Mouse (Mus musculus): ENCODE measurements around the gene Lilr4b.
"Not testable (repeated sequence)": the region's sequence is repeated elsewhere in the genome, so short reads cannot be mapped to it uniquely, and the experiment has no call there.

The Lilr4b gene

DNA sequence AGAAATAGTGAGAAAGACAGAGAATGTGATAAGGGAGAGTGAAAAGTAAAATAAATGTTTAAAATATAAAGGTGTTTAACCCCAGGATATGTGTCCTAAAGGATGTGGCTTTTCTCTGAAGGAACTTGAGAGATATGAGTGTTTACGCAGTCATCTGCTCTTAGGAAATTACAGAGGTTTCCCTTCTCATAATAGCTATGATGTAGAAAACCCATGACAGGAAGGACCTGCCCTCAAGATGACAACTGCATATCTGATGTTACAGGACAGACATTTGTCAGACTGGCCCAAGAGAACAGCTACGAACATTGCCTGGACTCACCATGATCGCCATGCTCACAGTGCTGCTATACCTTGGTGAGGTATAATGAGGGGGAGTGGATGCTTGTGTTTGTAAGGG, at the start of gene Lilr4b, which contains the start of gene Gm49339:
Lilr4b (plus strand) TSS at position 236 of the 400 bp plus-strand sequence.
Gm49339 (plus strand) TSS at position 216 of the 400 bp plus-strand sequence.
- not testable (repeated sequence) for H3K36me3 ChIP-seq (ENCODE audit: insufficient read depth, low read length); H3K9me3 ChIP-seq (ENCODE audit: low read length); H3K4me1 ChIP-seq (replicated peaks; ENCODE audit: low read depth, low read length); H3K4me3 ChIP-seq (replicated peaks; ENCODE audit: low read length); H3K27me3 ChIP-seq (ENCODE audit: insufficient read depth, low read length)

DNA sequence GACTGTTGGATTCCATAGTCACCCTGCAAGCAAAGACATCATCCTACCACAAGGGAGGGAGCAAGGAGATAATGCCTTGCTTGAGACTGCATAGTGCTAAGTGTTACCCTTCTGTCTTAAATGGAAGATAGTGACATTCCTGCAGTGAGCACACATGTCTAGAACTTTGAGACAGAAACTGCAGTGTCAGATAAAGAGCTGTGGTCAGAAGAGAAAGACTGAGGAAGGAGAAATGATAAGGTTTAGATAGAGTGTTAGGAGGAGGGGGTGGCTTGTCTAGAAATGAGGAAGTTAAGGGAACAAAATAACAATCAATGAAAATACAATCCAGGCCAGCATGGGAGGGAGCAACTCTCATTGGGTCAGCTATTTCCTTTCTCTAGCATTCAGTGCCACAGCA, 47.5 kb upstream of the Lilr4b start:
- Histone ChIP-seq H3K36me3 (ENCODE audit: insufficient read depth, low read length) (no peaks in the 10 kb centered on the region), H3K27me3 (ENCODE audit: insufficient read depth, low read length) (no peaks in the 10 kb centered on the region), H3K4me3 (replicated peaks; ENCODE audit: low read length) (no peak overlapping the region), H3K4me1 (replicated peaks; ENCODE audit: low read depth, low read length) (no peaks in the 10 kb centered on the region), H3K9me3 (ENCODE audit: low read length) (peaks cover 34% of the 10 kb centered on the region)
- TF ChIP-seq CTCF (conservative IDR thresholded peaks at IDR 0.05; ENCODE audit: low read length): no peak
- TF ChIP-seq NANOG (IDR thresholded peaks at IDR 0.05; ENCODE audit: borderline replicate concordance, low read length): no peak
- TF ChIP-seq POU5F1 (IDR thresholded peaks at IDR 0.05; ENCODE audit: borderline replicate concordance, low read length): no peak

DNA sequence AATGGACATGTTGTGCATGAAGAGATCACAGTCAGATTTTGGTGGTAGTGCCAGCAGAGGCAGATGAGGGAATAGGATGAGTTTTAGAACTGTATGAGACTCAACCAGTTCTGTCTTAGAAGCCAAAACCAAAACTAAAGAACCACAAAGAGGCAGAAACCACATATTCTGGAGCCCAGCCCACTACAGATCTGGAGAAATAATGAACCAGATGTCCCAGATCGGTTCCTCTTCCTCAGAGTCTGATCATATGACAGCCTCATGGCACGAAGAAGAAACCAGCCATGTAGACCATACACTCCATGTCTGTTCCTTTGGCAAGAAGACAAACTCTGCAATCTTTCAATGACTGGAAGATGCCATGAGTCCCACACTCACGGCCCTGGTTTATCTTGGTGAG, 44.7 kb upstream of the Lilr4b start:
- H3K27me3 ChIP-seq (ENCODE audit: insufficient read depth, low read length): no peaks in the 10 kb centered on the region
- H3K36me3 ChIP-seq (ENCODE audit: insufficient read depth, low read length): no peaks in the 10 kb centered on the region
- peaks cover 32% of the 10 kb centered on the region for H3K9me3 ChIP-seq (ENCODE audit: low read length)
- H3K4me1 ChIP-seq (replicated peaks; ENCODE audit: low read depth, low read length): no peaks in the 10 kb centered on the region
- no peak overlapping the region for H3K4me3 ChIP-seq (replicated peaks; ENCODE audit: low read length)
- TF ChIP-seq POU5F1 (IDR thresholded peaks at IDR 0.05; ENCODE audit: borderline replicate concordance, low read length) (no peak), NANOG (IDR thresholded peaks at IDR 0.05; ENCODE audit: borderline replicate concordance, low read length) (no peak)

GRCm38 (mm10) chr10:51451610-51452009, 28.8 kb upstream of the Lilr4b start:
- Histone ChIP-seq H3K9me3 (ENCODE audit: low read length) (no peaks in the 10 kb centered on the region), H3K36me3 (ENCODE audit: insufficient read depth, low read length) (no peaks in the 10 kb centered on the region), H3K4me1 (replicated peaks; ENCODE audit: low read depth, low read length) (no peaks in the 10 kb centered on the region), H3K4me3 (replicated peaks; ENCODE audit: low read length) (no peak overlapping the region), H3K27me3 (ENCODE audit: insufficient read depth, low read length) (no peaks in the 10 kb centered on the region)
- no peak for TF ChIP-seq NANOG (IDR thresholded peaks at IDR 0.05; ENCODE audit: borderline replicate concordance, low read length)
- TF ChIP-seq POU5F1 (IDR thresholded peaks at IDR 0.05; ENCODE audit: borderline replicate concordance, low read length): no peak
- TF ChIP-seq CTCF (conservative IDR thresholded peaks at IDR 0.05; ENCODE audit: low read length): no peak

DNA sequence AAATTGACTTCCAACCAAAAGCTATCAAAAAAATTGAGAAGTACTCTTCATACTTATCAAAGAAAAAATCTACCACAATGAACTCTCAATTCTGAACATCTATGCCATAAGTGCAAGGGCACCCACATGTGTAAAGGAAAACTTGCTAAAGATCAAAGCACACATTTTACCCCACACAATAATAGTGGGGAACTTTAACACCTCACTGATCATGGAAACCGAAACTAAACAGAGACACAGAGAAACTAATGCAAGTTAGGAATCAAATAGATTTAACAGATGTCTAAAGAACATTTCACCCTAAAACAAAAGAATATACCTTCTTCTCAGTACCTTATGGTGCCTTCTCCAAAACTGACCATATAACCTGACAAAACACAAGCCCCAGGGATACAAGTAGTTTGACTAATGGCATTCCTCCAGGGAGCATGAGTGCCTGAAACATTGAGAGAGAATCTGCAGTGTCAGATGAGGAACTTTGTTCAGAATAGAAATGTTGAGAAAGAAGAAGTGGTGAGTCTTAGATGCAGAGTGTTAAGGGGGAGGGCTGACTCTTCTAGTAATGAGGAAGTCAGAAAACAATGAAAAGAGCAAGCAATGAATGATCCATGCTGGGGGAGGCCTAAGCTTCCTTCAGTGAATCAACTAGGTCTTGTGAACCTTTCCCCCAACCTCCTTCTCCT, 26.7 kb upstream of the Lilr4b start:
- Histone ChIP-seq H3K4me1 (replicated peaks; ENCODE audit: low read depth, low read length) (no peaks in the 10 kb centered on the region), H3K9me3 (ENCODE audit: low read length) (no peaks in the 10 kb centered on the region), H3K36me3 (ENCODE audit: insufficient read depth, low read length) (no peaks in the 10 kb centered on the region), H3K27me3 (ENCODE audit: insufficient read depth, low read length) (no peaks in the 10 kb centered on the region), H3K4me3 (replicated peaks; ENCODE audit: low read length) (no peak overlapping the region)
- TF ChIP-seq CTCF (conservative IDR thresholded peaks at IDR 0.05; ENCODE audit: low read length) (no peak), POU5F1 (IDR thresholded peaks at IDR 0.05; ENCODE audit: borderline replicate concordance, low read length) (no peak), NANOG (IDR thresholded peaks at IDR 0.05; ENCODE audit: borderline replicate concordance, low read length) (no peak)

GRCm38 (mm10) chr10:51454365-51454764, 26.1 kb upstream of the Lilr4b start:
- Histone ChIP-seq H3K4me3 (replicated peaks; ENCODE audit: low read length) (no peak overlapping the region), H3K27me3 (ENCODE audit: insufficient read depth, low read length) (no peaks in the 10 kb centered on the region), H3K9me3 (ENCODE audit: low read length) (no peaks in the 10 kb centered on the region), H3K4me1 (replicated peaks; ENCODE audit: low read depth, low read length) (no peaks in the 10 kb centered on the region), H3K36me3 (ENCODE audit: insufficient read depth, low read length) (no peaks in the 10 kb centered on the region)
- no peak for TF ChIP-seq POU5F1 (IDR thresholded peaks at IDR 0.05; ENCODE audit: borderline replicate concordance, low read length)
- TF ChIP-seq NANOG (IDR thresholded peaks at IDR 0.05; ENCODE audit: borderline replicate concordance, low read length): no peak
- TF ChIP-seq CTCF (conservative IDR thresholded peaks at IDR 0.05; ENCODE audit: low read length): no peak

- H3K4me1 ChIP-seq (replicated peaks; ENCODE audit: low read depth, low read length): no peaks in the 10 kb centered on the region
- H3K4me3 ChIP-seq (replicated peaks; ENCODE audit: low read length): no peak overlapping the region
- no peaks in the 10 kb centered on the region for H3K9me3 ChIP-seq (ENCODE audit: low read length)
- TF ChIP-seq POU5F1 (IDR thresholded peaks at IDR 0.05; ENCODE audit: borderline replicate concordance, low read length): no peak
- TF ChIP-seq CTCF (conservative IDR thresholded peaks at IDR 0.05; ENCODE audit: low read length): no peak
- no peak for TF ChIP-seq NANOG (IDR thresholded peaks at IDR 0.05; ENCODE audit: borderline replicate concordance, low read length)
- H3K36me3 ChIP-seq (ENCODE audit: insufficient read depth, low read length): no peaks in the 10 kb centered on the region
- no peaks in the 10 kb centered on the region for H3K27me3 ChIP-seq (ENCODE audit: insufficient read depth, low read length)
Observed at GRCm38 (mm10) chr10:51455762-51456161, 24.7 kb upstream of the Lilr4b start.

DNA sequence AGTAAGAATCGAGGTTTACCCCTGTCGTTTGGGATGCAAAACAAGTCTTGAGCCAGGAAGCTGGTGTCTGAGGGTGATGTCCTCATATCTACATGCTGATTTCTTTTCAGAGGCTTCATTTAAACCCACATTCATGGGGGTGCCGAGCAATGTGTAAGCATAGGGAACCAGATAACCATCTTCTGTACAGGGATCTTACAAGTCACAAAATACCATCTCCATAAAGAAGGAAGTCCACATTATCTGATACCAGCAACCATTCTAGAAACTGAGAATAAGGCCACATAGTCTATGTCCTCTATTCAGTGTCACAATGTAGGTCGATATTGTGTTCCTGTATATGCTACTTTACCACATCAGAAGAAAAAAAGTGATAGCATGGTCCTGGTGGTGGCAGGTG, 24.1 kb upstream of the Lilr4b start:
- TF ChIP-seq NANOG (IDR thresholded peaks at IDR 0.05; ENCODE audit: borderline replicate concordance, low read length) (no peak), CTCF (conservative IDR thresholded peaks at IDR 0.05; ENCODE audit: low read length) (no peak), POU5F1 (IDR thresholded peaks at IDR 0.05; ENCODE audit: borderline replicate concordance, low read length) (no peak)
- Histone ChIP-seq H3K4me1 (replicated peaks; ENCODE audit: low read depth, low read length) (no peaks in the 10 kb centered on the region), H3K27me3 (ENCODE audit: insufficient read depth, low read length) (no peaks in the 10 kb centered on the region), H3K4me3 (replicated peaks; ENCODE audit: low read length) (no peak overlapping the region), H3K36me3 (ENCODE audit: insufficient read depth, low read length) (no peaks in the 10 kb centered on the region), H3K9me3 (ENCODE audit: low read length) (peaks cover under 1% of the 10 kb centered on the region; the same call in 1 of the 2 replicates)

- H3K9me3 ChIP-seq (ENCODE audit: low read length); H3K27me3 ChIP-seq (ENCODE audit: insufficient read depth, low read length); H3K4me3 ChIP-seq (replicated peaks; ENCODE audit: low read length); H3K36me3 ChIP-seq (ENCODE audit: insufficient read depth, low read length): not testable (repeated sequence)
- H3K4me1 ChIP-seq (replicated peaks; ENCODE audit: low read depth, low read length): peaks cover 25% of the 10 kb centered on the region
- TF ChIP-seq NANOG (IDR thresholded peaks at IDR 0.05; ENCODE audit: borderline replicate concordance, low read length) (peak; percentile 96), POU5F1 (IDR thresholded peaks at IDR 0.05; ENCODE audit: borderline replicate concordance, low read length) (peak; percentile 36; the same call in 1 of the 2 replicates)
Observed at GRCm38 (mm10) chr10:51463800-51464199, 16.6 kb upstream of the Lilr4b start.

DNA sequence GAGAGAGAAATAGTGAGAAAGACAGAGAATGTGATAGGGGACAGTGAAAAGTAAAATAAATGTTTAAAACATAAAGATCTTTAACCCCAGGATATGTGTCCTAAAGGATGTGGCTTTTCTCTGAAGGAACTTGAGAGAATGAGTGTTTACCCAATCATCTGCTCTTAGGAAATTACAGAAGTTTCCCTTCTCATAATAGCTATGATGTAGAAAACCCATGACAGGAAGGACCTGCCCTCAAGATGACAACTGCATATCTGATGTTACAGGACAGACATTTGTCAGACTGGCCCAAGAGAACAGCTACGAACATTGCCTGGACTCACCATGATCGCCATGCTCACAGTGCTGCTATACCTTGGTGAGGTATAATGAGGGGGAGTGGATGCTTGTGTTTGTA, 10.3 kb downstream of the Lilr4b start, which contains the start of gene Lilrb4a:
Lilrb4a (plus strand) TSS at position 266 of the 400 bp plus-strand sequence.
- H3K27me3 ChIP-seq (ENCODE audit: insufficient read depth, low read length); H3K36me3 ChIP-seq (ENCODE audit: insufficient read depth, low read length); H3K4me1 ChIP-seq (replicated peaks; ENCODE audit: low read depth, low read length); H3K4me3 ChIP-seq (replicated peaks; ENCODE audit: low read length); H3K9me3 ChIP-seq (ENCODE audit: low read length): not testable (repeated sequence)
